Mouse (Mus musculus) c-Kit-positive CD71-negative TER-119-negative erythroid progenitor cells, embryonic 14.5 days (primary cell): ENCODE measurements at regions not wholly inside any gene's neighbourhood (a gene's known extent, or its start where the extent isn't known, plus 50 kb on each side); places are given as distances from the start of the nearest gene placed in this dataset.
A peak's percentile ranks its signal among the peaks of the same experiment; 100 is the strongest.

Experiments
- DNase-seq: peaks from one replicate; pipeline ENCODE4 v3.0.0-alpha.2; 2013; ENCODE audit warnings: low read depth

GRCm38 (mm10) chr2:174848981-174849681 is 88.7 kb downstream of the Edn3 start:
- DNase-seq: no peak

GRCm38 (mm10) chr2:174850860-174851259 is 90.4 kb downstream of the Edn3 start:
- no peak for DNase-seq

- peak; percentile 36 for DNase-seq
These were observed 91.3 kb downstream of the Edn3 start for GRCm38 (mm10) chr2:174851525-174852330.

GRCm38 (mm10) chr2:174853786-174854185 is 93.4 kb downstream of the Edn3 start:
- DNase-seq: no peak

- no peak for DNase-seq
These were observed 95.1 kb downstream of the Edn3 start for GRCm38 (mm10) chr2:174855548-174855947.

GRCm38 (mm10) chr2:174856135-174856534 is 95.7 kb downstream of the Edn3 start:
- no peak for DNase-seq

GRCm38 (mm10) chr2:174858011-174858834 is 97.8 kb downstream of the Edn3 start:
- DNase-seq: no peak

- no peak for DNase-seq
These were observed 98.4 kb downstream of the Edn3 start for GRCm38 (mm10) chr2:174858835-174859215.

- DNase-seq: peak; percentile 35
These were observed 99.1 kb downstream of the Edn3 start for GRCm38 (mm10) chr2:174859533-174859932.

- no peak for DNase-seq
These were observed 104.2 kb downstream of the Edn3 start for GRCm38 (mm10) chr2:174864657-174865056.

- DNase-seq: no peak
These were observed 106.1 kb downstream of the Edn3 start for GRCm38 (mm10) chr2:174866546-174866945.

GRCm38 (mm10) chr2:174867397-174867796 is 107.0 kb downstream of the Edn3 start:
- DNase-seq: no peak

GRCm38 (mm10) chr2:174868186-174868585 is 107.8 kb downstream of the Edn3 start:
- DNase-seq: no peak

GRCm38 (mm10) chr2:174868743-174869369 is 108.4 kb downstream of the Edn3 start:
- DNase-seq: no peak

- DNase-seq: no peak
These were observed 109.9 kb downstream of the Edn3 start for GRCm38 (mm10) chr2:174870284-174870683.

GRCm38 (mm10) chr2:174871225-174871624 is 110.8 kb downstream of the Edn3 start:
- no peak for DNase-seq

- DNase-seq: no peak
These were observed 111.4 kb downstream of the Edn3 start for GRCm38 (mm10) chr2:174871844-174872243.

GRCm38 (mm10) chr2:174876886-174877285 is 116.5 kb downstream of the Edn3 start:
- no peak for DNase-seq

GRCm38 (mm10) chr2:174878979-174879378 is 118.6 kb downstream of the Edn3 start:
- DNase-seq: no peak

GRCm38 (mm10) chr2:174880659-174881058 is 120.2 kb downstream of the Edn3 start:
- DNase-seq: no peak

- DNase-seq: no peak
These were observed 124.1 kb downstream of the Edn3 start for GRCm38 (mm10) chr2:174884232-174885225.
